Mouse (Mus musculus): ENCODE results near the gene Ski. TPM values are rescaled to one million over a fixed set of nuclear protein-coding genes. Genes with fewer than 3 reads are reported as not detected.

Gene Ski
- total and polyA plus RNA-seq, 3 experiments = 34.9 to 56.8 (median 56.7) TPM

- Histone ChIP-seq H3K79me2 (replicated peaks; ENCODE audit: control insufficient read depth, insufficient read depth, low read length) (no peaks in the 10 kb centered on the region), H3K27ac (peak overlapping the region; percentile 86), H3K9ac (ENCODE audit: low read depth, low read length) (no peak overlapping the region), H3K27me3 (ENCODE audit: control insufficient read depth, insufficient read depth, low read length) (no peaks in the 10 kb centered on the region), H3K36me3 (ENCODE audit: control insufficient read depth, insufficient read depth, low read length) (no peaks in the 10 kb centered on the region), H3K4me3 (no peak overlapping the region), H3K4me1 (ENCODE audit: control insufficient read depth, insufficient read depth, low read length) (peaks cover 14% of the 10 kb centered on the region)
- no peak for DNase-seq
- WGBS = 94% methylated on average over 5 of the region's 5 CpGs
- TF ChIP-seq CTCF (IDR thresholded peaks at IDR 0.05) = no peak
- no peak for TF ChIP-seq POLR2A (IDR thresholded peaks at IDR 0.05; ENCODE audit: insufficient read depth, low read depth, low read length)
- TF ChIP-seq EP300 (IDR thresholded peaks at IDR 0.05; ENCODE audit: insufficient read depth, low read depth, low read length) = no peak
- intact Hi-C loops (cut with DNase I) = loop anchor here (5.0 kb wide), 1 partner anchor 34 kb away; no protein-coding TSS in a partner anchor
These were observed 79.6 kb downstream of the Ski start for GRCm38 (mm10) chr4:155142836-155143235.

- no peak for TF ChIP-seq CTCF (IDR thresholded peaks at IDR 0.05)
- TF ChIP-seq EP300 (IDR thresholded peaks at IDR 0.05; ENCODE audit: insufficient read depth, low read depth, low read length) = peak; percentile 76; the same call in 1 of the 2 replicates
- peak; percentile 52; the same call in 1 of the 2 replicates for TF ChIP-seq POLR2A (IDR thresholded peaks at IDR 0.05; ENCODE audit: insufficient read depth, low read depth, low read length)
- no peaks in the 10 kb centered on the region for H3K36me3 ChIP-seq (ENCODE audit: control insufficient read depth, insufficient read depth, low read length)
- H3K79me2 ChIP-seq (replicated peaks; ENCODE audit: control insufficient read depth, insufficient read depth, low read length) = no peaks in the 10 kb centered on the region
- peak overlapping the region; percentile 9; the same call in 1 of the 2 replicates for H3K4me3 ChIP-seq
- no peaks in the 10 kb centered on the region for H3K27me3 ChIP-seq (ENCODE audit: control insufficient read depth, insufficient read depth, low read length)
- peak; percentile 83 to 89 for DNase-seq
- 9% methylated on average over 12 of the region's 12 CpGs for WGBS
- H3K9ac ChIP-seq (ENCODE audit: low read depth, low read length) = no peak overlapping the region
- peak overlapping the region; percentile 75 for H3K27ac ChIP-seq
- peaks cover 17% of the 10 kb centered on the region for H3K4me1 ChIP-seq (ENCODE audit: control insufficient read depth, insufficient read depth, low read length)
- intact Hi-C loops (cut with DNase I) = loop anchor here (5.0 kb wide), 1 partner anchor 36 kb away; no protein-coding TSS in a partner anchor
These were observed 81.6 kb downstream of the Ski start for GRCm38 (mm10) chr4:155140795-155141265.

DNA sequence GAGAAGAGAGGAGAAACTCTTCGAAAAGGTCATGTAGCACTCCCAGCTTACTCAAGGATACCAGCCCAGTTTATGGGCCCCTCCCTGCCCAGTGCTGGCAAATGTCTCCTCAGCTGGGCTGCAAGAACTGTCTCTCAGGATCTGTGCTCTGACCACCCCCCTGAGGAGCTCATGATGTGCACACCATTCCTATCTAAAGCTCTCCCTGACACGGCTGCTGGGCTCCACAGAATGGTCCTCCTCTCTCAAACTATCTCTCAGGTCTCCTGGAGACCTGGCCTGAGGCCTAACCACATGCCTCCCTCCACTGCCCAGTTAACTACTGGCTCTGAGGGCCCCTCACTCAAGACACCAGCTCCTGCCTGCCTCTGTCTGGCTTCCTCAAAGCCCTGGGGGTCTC is 82.2 kb downstream of the Ski start:
- Histone ChIP-seq H3K79me2 (replicated peaks; ENCODE audit: control insufficient read depth, insufficient read depth, low read length) (no peaks in the 10 kb centered on the region), H3K36me3 (ENCODE audit: control insufficient read depth, insufficient read depth, low read length) (no peaks in the 10 kb centered on the region), H3K4me1 (ENCODE audit: control insufficient read depth, insufficient read depth, low read length) (peaks cover 17% of the 10 kb centered on the region), H3K27me3 (ENCODE audit: control insufficient read depth, insufficient read depth, low read length) (no peaks in the 10 kb centered on the region), H3K27ac (peak overlapping the region; percentile 75), H3K9ac (ENCODE audit: low read depth, low read length) (no peak overlapping the region), H3K4me3 (no peak overlapping the region)
- DNase-seq = no peak
- intact Hi-C loops (cut with DNase I) = loop anchor here (5.0 kb wide), 1 partner anchor 37 kb away; no protein-coding TSS in a partner anchor
- WGBS = 59% methylated on average over 2 of the region's 2 CpGs
- no peak for TF ChIP-seq POLR2A (IDR thresholded peaks at IDR 0.05; ENCODE audit: insufficient read depth, low read depth, low read length)

DNA sequence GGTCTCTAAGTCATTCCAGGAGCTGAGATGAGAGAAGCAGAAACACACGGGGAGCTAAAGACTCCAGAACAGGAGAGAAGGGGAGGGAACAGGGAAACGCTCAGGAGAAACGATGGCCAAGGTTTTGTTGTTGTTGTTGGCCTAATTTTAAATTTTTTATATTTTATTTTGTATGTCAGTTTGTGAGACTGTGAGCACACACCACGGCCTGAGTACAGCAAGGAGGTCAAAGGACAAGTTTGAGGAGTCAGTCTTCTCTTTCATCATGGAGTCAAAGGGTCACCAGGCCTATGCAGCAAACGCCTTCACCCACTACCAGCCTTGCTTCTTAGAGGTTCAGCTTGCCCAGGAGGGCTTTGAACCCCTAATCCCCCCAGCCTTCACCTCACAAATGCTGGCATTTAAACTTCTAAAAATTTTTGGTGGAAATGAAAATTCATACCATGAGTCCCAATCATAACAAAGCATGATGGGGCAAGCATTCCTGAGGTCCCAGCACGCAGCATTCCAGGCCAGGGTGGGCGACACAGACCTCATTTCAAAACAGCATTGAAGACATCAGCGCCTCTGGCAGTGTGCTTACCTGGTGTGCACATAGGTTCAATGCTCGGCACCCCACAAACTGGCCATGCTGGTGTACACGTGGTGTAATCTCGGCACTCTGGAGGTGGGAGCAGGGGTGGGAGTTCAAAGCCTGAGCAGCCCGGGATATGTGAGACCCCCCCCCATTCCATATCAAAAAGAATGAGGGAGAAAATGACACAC is 82.9 kb downstream of the Ski start:
- DNase-seq = no peak
- intact Hi-C loops (cut with DNase I) = loop anchor here (5.0 kb wide), 1 partner anchor 38 kb away; no protein-coding TSS in a partner anchor
- TF ChIP-seq EP300 (IDR thresholded peaks at IDR 0.05; ENCODE audit: insufficient read depth, low read depth, low read length) = no peak
- no peak for TF ChIP-seq CTCF (IDR thresholded peaks at IDR 0.05)
- TF ChIP-seq POLR2A (IDR thresholded peaks at IDR 0.05; ENCODE audit: insufficient read depth, low read depth, low read length) = no peak
- H3K36me3 ChIP-seq (ENCODE audit: control insufficient read depth, insufficient read depth, low read length) = no peaks in the 10 kb centered on the region
- H3K27me3 ChIP-seq (ENCODE audit: control insufficient read depth, insufficient read depth, low read length) = no peaks in the 10 kb centered on the region
- H3K4me1 ChIP-seq (ENCODE audit: control insufficient read depth, insufficient read depth, low read length) = peaks cover 15% of the 10 kb centered on the region
- no peak overlapping the region for H3K9ac ChIP-seq (ENCODE audit: low read depth, low read length)
- H3K27ac ChIP-seq = no peak overlapping the region
- H3K79me2 ChIP-seq (replicated peaks; ENCODE audit: control insufficient read depth, insufficient read depth, low read length) = no peaks in the 10 kb centered on the region
- 76% methylated on average over 12 of the region's 12 CpGs for WGBS
- H3K4me3 ChIP-seq = no peak overlapping the region

DNA sequence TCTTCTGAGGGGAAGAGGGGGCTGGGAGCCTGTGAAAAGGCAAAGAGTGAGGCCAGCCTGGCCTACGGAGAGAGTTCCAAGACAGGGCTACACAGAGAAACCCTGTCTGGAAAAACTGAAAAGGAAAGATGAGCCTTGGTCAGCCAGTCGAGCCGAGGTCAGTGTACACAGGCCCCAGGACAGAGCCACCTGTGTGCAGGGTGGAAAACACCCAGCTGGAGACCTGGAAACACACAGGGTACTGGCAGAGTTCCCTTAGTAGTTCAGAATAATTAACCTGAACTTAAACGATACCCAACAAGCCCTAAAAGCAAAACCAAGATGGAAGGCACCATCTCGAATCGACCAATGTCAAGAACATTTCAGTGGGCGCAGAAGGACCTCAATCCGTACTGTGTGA is 83.9 kb downstream of the Ski start:
- DNase-seq = no peak
- 89% methylated on average over 8 of the region's 8 CpGs for WGBS

GRCm38 (mm10) chr4:155137891-155138290 is 84.5 kb downstream of the Ski start:
- peak in 1 of 2 experiments; percentile 29 for DNase-seq
- peaks cover 13% of the 10 kb centered on the region for H3K4me1 ChIP-seq (ENCODE audit: control insufficient read depth, insufficient read depth, low read length)
- WGBS = 70% methylated on average over 7 of the region's 7 CpGs
- TF ChIP-seq EP300 (IDR thresholded peaks at IDR 0.05; ENCODE audit: insufficient read depth, low read depth, low read length) (no peak), CTCF (IDR thresholded peaks at IDR 0.05) (no peak; the same call in 1 of the 2 replicates), POLR2A (IDR thresholded peaks at IDR 0.05; ENCODE audit: insufficient read depth, low read depth, low read length) (no peak)
- no peaks in the 10 kb centered on the region for H3K79me2 ChIP-seq (replicated peaks; ENCODE audit: control insufficient read depth, insufficient read depth, low read length)
- H3K27ac ChIP-seq = no peak overlapping the region
- intact Hi-C loops (cut with DNase I) = no loop called here
- H3K4me3 ChIP-seq = no peak overlapping the region
- no peak overlapping the region for H3K9ac ChIP-seq (ENCODE audit: low read depth, low read length)
- H3K27me3 ChIP-seq (ENCODE audit: control insufficient read depth, insufficient read depth, low read length) = no peaks in the 10 kb centered on the region
- H3K36me3 ChIP-seq (ENCODE audit: control insufficient read depth, insufficient read depth, low read length) = no peaks in the 10 kb centered on the region

More for the DNA sequence above, 83.9 kb downstream of the Ski start:
- Histone ChIP-seq H3K27me3 (ENCODE audit: control insufficient read depth, insufficient read depth, low read length) (no peaks in the 10 kb centered on the region), H3K36me3 (ENCODE audit: control insufficient read depth, insufficient read depth, low read length) (no peaks in the 10 kb centered on the region), H3K79me2 (replicated peaks; ENCODE audit: control insufficient read depth, insufficient read depth, low read length) (no peaks in the 10 kb centered on the region), H3K4me1 (ENCODE audit: control insufficient read depth, insufficient read depth, low read length) (peaks cover 15% of the 10 kb centered on the region), H3K9ac (ENCODE audit: low read depth, low read length) (no peak overlapping the region), H3K4me3 (no peak overlapping the region), H3K27ac (no peak overlapping the region)
- intact Hi-C loops (cut with DNase I) = no loop called here
- TF ChIP-seq EP300 (IDR thresholded peaks at IDR 0.05; ENCODE audit: insufficient read depth, low read depth, low read length) (no peak), CTCF (IDR thresholded peaks at IDR 0.05) (no peak), POLR2A (IDR thresholded peaks at IDR 0.05; ENCODE audit: insufficient read depth, low read depth, low read length) (no peak)

Measured in heart, adult 2 months (tissue).